Mouse (Mus musculus) lung, embryonic 14.5 days (tissue): ENCODE measurements at regions not wholly inside any gene's neighbourhood (a gene's known extent, or its start where the extent isn't known, plus 50 kb on each side); places are given as distances from the start of the nearest gene placed in this dataset.

ENCODE experiments used
- ATAC-seq: fragments of 200-750 bp; cut with Nextera tagmentation; 2 replicates; pipeline ENCODE4 v1.8.0; 2017; ENCODE audit warnings: mild to moderate bottlenecking, moderate TSS enrichment, moderate library complexity; ENCODE audit not compliant: insufficient read depth
- DNase-seq: peaks from one replicate; pipeline ENCODE4 v3.0.0-alpha.2; 2015
- H3K27ac ChIP-seq: fragments of 300-500 bp; sonication (generic); 2 replicates; pipeline ENCODE4 v1.5.1; 2014; ENCODE audit warnings: low read depth, mild to moderate bottlenecking, moderate library complexity
- H3K27me3 ChIP-seq: fragments of 300-500 bp; sonication (generic); 2 replicates; pipeline ENCODE4 v1.6.1; 2014; ENCODE audit warnings: low read length, control low read depth; ENCODE audit not compliant: insufficient read depth
- H3K36me3 ChIP-seq: fragments of 300-500 bp; sonication (generic); 2 replicates; pipeline ENCODE4 v1.6.1; 2014; ENCODE audit warnings: control low read depth; ENCODE audit not compliant: insufficient read depth
- H3K4me1 ChIP-seq: fragments of 300-500 bp; sonication (generic); 2 replicates; pipeline ENCODE4 v1.6.1; 2014; ENCODE audit warnings: antibody characterized with exemption, control low read depth; ENCODE audit not compliant: insufficient read depth
- H3K4me2 ChIP-seq: fragments of 300-500 bp; sonication (generic); 2 replicates; pipeline ENCODE4 v1.6.1; 2014; ENCODE audit warnings: mild to moderate bottlenecking
- H3K4me3 ChIP-seq: fragments of 300-500 bp; sonication (generic); 2 replicates; pipeline ENCODE4 v1.5.1; 2014; ENCODE audit warnings: low read depth, low read length
- H3K9ac ChIP-seq: fragments of 300-500 bp; sonication (generic); 2 replicates; pipeline ENCODE4 v1.6.1; 2014
- H3K9me3 ChIP-seq: fragments of 300-500 bp; sonication (generic); 2 replicates; pipeline ENCODE4 v1.6.1; 2016; ENCODE audit warnings: low read depth, low read length, control low read depth
- CTCF ChIP-seq: IDR thresholded peaks from 2 replicates; pipeline ENCODE4 v1.5.1; 2016; ENCODE audit warnings: antibody characterized with exemption, low read depth
- WGBS: fragments of 180-500 bp; shearing (Covaris S2); extraction: QIAGEN DNeasy Blood & Tissue Kit; methylation state at CpG from one replicate; pipeline ENCODE4 v1.1.7; 2014; 5-methylcytosine and 5-hydroxymethylcytosine counted together

DNA sequence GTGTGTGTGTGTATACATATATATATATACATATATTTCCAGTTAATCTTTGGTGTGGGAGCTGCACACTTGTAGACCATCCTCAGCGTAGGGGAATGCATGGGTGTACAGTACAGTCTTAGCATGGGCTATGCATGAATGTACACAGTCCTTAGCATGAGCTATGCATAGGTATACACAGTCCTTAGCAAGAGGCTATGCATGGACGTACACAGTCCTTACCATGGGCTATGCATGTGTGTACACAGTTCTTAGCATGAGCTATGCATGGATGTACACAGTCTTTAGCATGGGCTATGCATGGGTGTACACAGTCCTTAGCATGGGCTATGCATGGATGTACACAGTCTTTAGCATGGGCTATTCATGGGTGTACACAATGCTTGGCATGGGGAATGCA is 70.5 kb downstream of the Rchy1 start:
- 82% methylated on average over 2 of the region's 2 CpGs for WGBS
- DNase-seq (no peak), ATAC-seq (no peak)
- no peaks in the 10 kb centered on the region for H3K4me1 ChIP-seq
- no peaks in the 10 kb centered on the region for H3K27me3 ChIP-seq
- no peak overlapping the region for H3K27ac ChIP-seq
- no peak overlapping the region for H3K4me2 ChIP-seq
- no peak overlapping the region for H3K9ac ChIP-seq
- H3K4me3 ChIP-seq = no peak overlapping the region
- no peak for TF ChIP-seq CTCF
- no peaks in the 10 kb centered on the region for H3K9me3 ChIP-seq
- H3K36me3 ChIP-seq = no peaks in the 10 kb centered on the region

DNA sequence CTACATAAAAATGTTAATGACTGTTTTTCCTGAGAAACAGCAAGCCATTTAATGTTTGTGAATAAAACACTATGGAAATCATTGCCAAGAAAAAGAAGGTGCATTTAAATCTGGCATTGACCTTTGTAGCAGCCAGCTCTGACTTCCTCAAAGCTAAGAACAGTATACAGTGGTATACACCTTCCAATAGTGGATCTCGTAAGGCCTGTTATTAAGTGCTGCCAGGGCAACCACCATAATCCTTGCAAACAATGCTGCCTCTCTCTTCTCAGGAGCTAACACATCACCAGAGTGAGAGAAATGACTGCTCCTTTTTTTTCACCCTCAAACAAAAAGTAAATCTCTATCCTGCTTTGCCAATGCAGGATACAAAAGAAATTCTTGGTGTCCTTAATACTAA is 81.1 kb downstream of the Rchy1 start:
- DNase-seq = no peak
- no peak for TF ChIP-seq CTCF
- H3K4me3 ChIP-seq = no peak overlapping the region
- no peak for ATAC-seq
- no peak overlapping the region for H3K9ac ChIP-seq
- H3K27ac ChIP-seq = no peak overlapping the region
- 79% methylated on average over 1 of the region's 1 CpGs for WGBS
- no peaks in the 10 kb centered on the region for H3K4me1 ChIP-seq
- H3K4me2 ChIP-seq = no peak overlapping the region
- no peaks in the 10 kb centered on the region for H3K9me3 ChIP-seq
- no peaks in the 10 kb centered on the region for H3K36me3 ChIP-seq
- no peaks in the 10 kb centered on the region for H3K27me3 ChIP-seq

- Histone ChIP-seq H3K4me3 (no peak overlapping the region), H3K9ac (no peak overlapping the region), H3K4me1 (no peaks in the 10 kb centered on the region), H3K9me3 (no peaks in the 10 kb centered on the region), H3K27ac (no peak overlapping the region), H3K4me2 (no peak overlapping the region), H3K36me3 (no peaks in the 10 kb centered on the region), H3K27me3 (no peaks in the 10 kb centered on the region)
- no peak for TF ChIP-seq CTCF
- ATAC-seq (no peak), DNase-seq (no peak)
- 88% methylated on average over 3 of the region's 3 CpGs for WGBS
Measured at GRCm38 (mm10) chr5:91880231-91880630, 82.6 kb downstream of the Rchy1 start.

GRCm38 (mm10) chr5:91878627-91879026 is 84.2 kb downstream of the Rchy1 start:
- H3K27ac ChIP-seq = no peak overlapping the region
- WGBS = 75% methylated on average over 11 of the region's 11 CpGs
- no peak for TF ChIP-seq CTCF
- ATAC-seq (no peak), DNase-seq (no peak)
- H3K9ac ChIP-seq = no peak overlapping the region
- H3K4me1 ChIP-seq = no peaks in the 10 kb centered on the region
- no peaks in the 10 kb centered on the region for H3K36me3 ChIP-seq
- H3K27me3 ChIP-seq = no peaks in the 10 kb centered on the region
- H3K9me3 ChIP-seq = no peaks in the 10 kb centered on the region
- H3K4me2 ChIP-seq = no peak overlapping the region
- H3K4me3 ChIP-seq = no peak overlapping the region

- Histone ChIP-seq H3K4me2 (no peak overlapping the region), H3K27me3 (no peaks in the 10 kb centered on the region), H3K9ac (no peak overlapping the region), H3K9me3 (no peaks in the 10 kb centered on the region), H3K27ac (no peak overlapping the region), H3K36me3 (no peaks in the 10 kb centered on the region), H3K4me3 (no peak overlapping the region), H3K4me1 (no peaks in the 10 kb centered on the region)
- 72% methylated on average over 2 of the region's 2 CpGs for WGBS
- no peak for ATAC-seq
- peak; percentile 11; the same call in 1 of the 2 replicates for TF ChIP-seq CTCF
- DNase-seq = no peak
Measured at GRCm38 (mm10) chr5:91876682-91877031, 86.2 kb downstream of the Rchy1 start.

DNA sequence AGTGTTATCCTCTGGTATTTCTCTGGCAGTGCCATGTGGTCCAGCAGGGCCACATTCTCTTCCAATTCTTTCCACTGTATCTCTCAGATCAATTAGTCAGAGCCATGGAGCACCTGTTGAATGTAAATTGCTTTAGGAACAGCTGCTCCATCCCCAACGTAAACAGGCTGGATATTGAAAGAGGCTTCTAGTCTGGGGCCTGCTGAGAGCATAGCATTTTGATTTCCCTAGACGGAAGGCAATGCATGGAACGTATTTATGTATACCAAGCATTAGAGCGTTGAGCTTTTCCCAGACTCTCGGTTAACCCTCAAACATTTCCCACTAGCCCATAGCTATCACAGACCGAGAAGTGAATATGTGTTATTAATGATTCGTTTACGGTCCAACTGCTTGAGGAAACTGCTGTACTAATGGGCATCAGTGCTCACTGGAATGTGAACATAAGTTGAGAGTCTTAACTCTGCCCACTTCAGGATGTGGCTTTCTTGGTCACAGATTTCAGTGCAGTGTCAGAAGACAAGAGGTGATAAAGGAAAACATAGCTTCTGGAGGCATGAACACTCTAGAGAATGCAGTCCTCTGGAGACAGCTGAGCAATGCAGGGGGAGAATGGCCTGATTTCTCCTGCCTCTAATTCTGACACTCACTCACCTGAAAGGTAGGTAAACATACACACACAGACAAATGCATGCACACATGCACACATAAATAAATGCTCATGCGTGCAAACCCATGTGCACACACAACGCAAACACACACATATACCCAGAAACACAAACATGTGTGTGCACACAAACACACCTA is 86.8 kb downstream of the Rchy1 start:
- H3K4me3 ChIP-seq = no peak overlapping the region
- no peak for DNase-seq
- no peaks in the 10 kb centered on the region for H3K27me3 ChIP-seq

DNA sequence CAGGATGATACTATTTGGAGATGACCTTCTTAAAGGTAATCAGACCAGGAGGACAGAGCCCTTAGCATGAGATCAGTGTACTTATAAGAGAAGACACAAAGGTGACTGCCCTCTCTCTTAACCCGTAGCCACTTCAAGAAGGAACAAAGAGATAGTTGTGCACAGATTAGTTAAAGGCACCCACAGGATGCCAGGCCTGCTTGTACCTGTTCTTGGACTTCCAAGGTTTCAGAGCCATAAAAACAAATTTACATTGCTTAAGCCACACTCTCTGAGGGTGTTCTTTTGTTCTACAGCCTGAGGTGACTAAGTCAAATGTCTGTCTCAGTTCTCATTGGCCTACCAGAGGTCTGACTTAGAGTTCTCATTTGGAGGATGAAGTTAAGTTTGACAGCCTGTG is 90.1 kb downstream of the Rchy1 start:
- ATAC-seq (no peak), DNase-seq (no peak)
- Histone ChIP-seq H3K9ac (no peak overlapping the region), H3K27me3 (no peaks in the 10 kb centered on the region), H3K4me2 (no peak overlapping the region), H3K36me3 (no peaks in the 10 kb centered on the region), H3K4me1 (no peaks in the 10 kb centered on the region), H3K9me3 (no peaks in the 10 kb centered on the region), H3K27ac (no peak overlapping the region), H3K4me3 (no peak overlapping the region)
- 86% methylated on average over 1 of the region's 1 CpGs for WGBS
- TF ChIP-seq CTCF = no peak

More for the DNA sequence above, 86.8 kb downstream of the Rchy1 start:
- H3K4me1 ChIP-seq = no peaks in the 10 kb centered on the region
- H3K9me3 ChIP-seq = no peaks in the 10 kb centered on the region
- no peak overlapping the region for H3K27ac ChIP-seq
- H3K9ac ChIP-seq = no peak overlapping the region
- ATAC-seq = no peak
- TF ChIP-seq CTCF = no peak
- H3K4me2 ChIP-seq = no peak overlapping the region
- no peaks in the 10 kb centered on the region for H3K36me3 ChIP-seq
- 63% methylated on average over 10 of the region's 10 CpGs for WGBS
